Mouse (Mus musculus) hindbrain, postnatal 0 days (tissue): ENCODE measurements around the gene Zbtb32. TPM values are rescaled to one million over a fixed set of nuclear protein-coding genes. Genes with fewer than 3 reads are reported as not detected.

Experiments used
- ATAC-seq: fragments of 200-750 bp; cut with Nextera tagmentation; 2 replicates; pipeline ENCODE4 v1.8.0; 2017; ENCODE audit warnings: mild to moderate bottlenecking, moderate TSS enrichment, moderate library complexity
- DNase-seq: peaks from one replicate; pipeline ENCODE4 v3.0.0-alpha.2; 2015; ENCODE audit warnings: low spot score
- H3K27ac ChIP-seq: fragments of 300-500 bp; sonication (generic); 2 replicates; pipeline ENCODE4 v1.5.1; 2014; ENCODE audit warnings: mild to moderate bottlenecking
- H3K27me3 ChIP-seq: fragments of 300-500 bp; sonication (generic); 2 replicates; pipeline ENCODE4 v1.6.1; 2014; ENCODE audit warnings: low read length, mixed read lengths; ENCODE audit not compliant: insufficient read depth
- H3K36me3 ChIP-seq: fragments of 300-500 bp; sonication (generic); 2 replicates; pipeline ENCODE4 v1.6.1; 2014; ENCODE audit warnings: low read length, mixed read lengths; ENCODE audit not compliant: insufficient read depth
- H3K4me1 ChIP-seq: fragments of 300-500 bp; sonication (generic); 2 replicates; pipeline ENCODE4 v1.6.1; 2014; ENCODE audit warnings: antibody characterized with exemption, low read length, mixed read lengths; ENCODE audit not compliant: insufficient read depth
- H3K4me2 ChIP-seq: fragments of 300-500 bp; sonication (generic); 2 replicates; pipeline ENCODE4 v1.6.1; 2014; ENCODE audit warnings: low read depth, mild to moderate bottlenecking, low read length, moderate library complexity, mixed read lengths
- H3K4me3 ChIP-seq: fragments of 300-500 bp; sonication (generic); 2 replicates; pipeline ENCODE4 v1.5.1; 2014; ENCODE audit warnings: low read length
- H3K9ac ChIP-seq: fragments of 300-500 bp; sonication (generic); replicated peaks from 2 replicates; pipeline ENCODE4 v1.6.1; 2014; ENCODE audit warnings: mild to moderate bottlenecking, low read length, moderate library complexity, mixed read lengths
- H3K9me3 ChIP-seq: fragments of 300-500 bp; sonication (generic); 2 replicates; pipeline ENCODE4 v1.6.1; 2016; ENCODE audit warnings: low read length, mixed read lengths
- CTCF ChIP-seq: IDR thresholded peaks from 2 replicates; pipeline ENCODE4 v1.5.1; 2016; ENCODE audit warnings: antibody characterized with exemption, control low read depth, low read depth
- WGBS: fragments of 180-500 bp; shearing (Covaris S2); extraction: QIAGEN DNeasy Blood & Tissue Kit; methylation state at CpG from one replicate; pipeline ENCODE4 v1.1.7; 2014; 5-methylcytosine and 5-hydroxymethylcytosine counted together
- polyA plus RNA-seq: library from polyadenylated mRNA; unstranded; fragments of >200 nt; fragmentation: Nextera tagmentation; extraction: Ambion mirVana; gene quantifications from 2 replicates; pipeline ENCODE4 v1.2.1, GENCODE M21; 2015
- total RNA-seq: library from RNA; depleted of rRNA; stranded (reverse); fragments of >200 nt; gene quantifications from 2 replicates; pipeline ENCODE4 v1.2.3, GENCODE M21; 2014

The Zbtb32 gene
- total and polyA plus RNA-seq, 2 experiments from 2014 or later: 0.18 TPM; not detected in 1

GRCm38 (mm10) chr7:30563117-30563905 is 35.4 kb downstream of the Zbtb32 start, which contains the start of the genes U2af1l4, Gm49396 and Psenen:
TSS of gene U2af1l4 (plus strand) at chr7:30563301.
TSS of gene Gm49396 (plus strand) at chr7:30563344.
TSS of gene Psenen (minus strand) at chr7:30563627.
- Histone ChIP-seq H3K9me3 (no peaks in the 10 kb centered on the region), H3K4me1 (peaks cover 8% of the 10 kb centered on the region), H3K27ac (peak within 1 kb of the TSS; percentile 89), H3K4me2 (peak within 1 kb of the TSS; percentile 90), H3K27me3 (no peaks in the 10 kb centered on the region), H3K4me3 (peak within 1 kb of the TSS; percentile 63), H3K9ac (peak within 1 kb of the TSS; percentile 65), H3K36me3 (peaks cover 26% of the 10 kb centered on the region)
- under 1% methylated on average over 45 of the region's 45 CpGs for WGBS
- DNase-seq (peak; percentile 99), ATAC-seq (peak; percentile 87)
- TF ChIP-seq CTCF: 0 out of 2 replicates have a peak, but pooled peaks have one; percentile 9

GRCm38 (mm10) chr7:30562526-30563116 is 36.1 kb downstream of the Zbtb32 start:
- no peaks in the 10 kb centered on the region for H3K27me3 ChIP-seq
- WGBS: 2% methylated on average over 27 of the region's 27 CpGs
- peak overlapping the region; percentile 65 for H3K9ac ChIP-seq
- H3K4me3 ChIP-seq: peak overlapping the region; percentile 63
- DNase-seq (peak; percentile 26), ATAC-seq (peak; percentile 6; the same call in 1 of the 2 replicates)
- no peaks in the 10 kb centered on the region for H3K9me3 ChIP-seq
- no peak for TF ChIP-seq CTCF
- H3K36me3 ChIP-seq: peaks cover 23% of the 10 kb centered on the region
- peak overlapping the region; percentile 89 for H3K27ac ChIP-seq
- peaks cover 10% of the 10 kb centered on the region for H3K4me1 ChIP-seq
- H3K4me2 ChIP-seq: peak overlapping the region; percentile 90

DNA sequence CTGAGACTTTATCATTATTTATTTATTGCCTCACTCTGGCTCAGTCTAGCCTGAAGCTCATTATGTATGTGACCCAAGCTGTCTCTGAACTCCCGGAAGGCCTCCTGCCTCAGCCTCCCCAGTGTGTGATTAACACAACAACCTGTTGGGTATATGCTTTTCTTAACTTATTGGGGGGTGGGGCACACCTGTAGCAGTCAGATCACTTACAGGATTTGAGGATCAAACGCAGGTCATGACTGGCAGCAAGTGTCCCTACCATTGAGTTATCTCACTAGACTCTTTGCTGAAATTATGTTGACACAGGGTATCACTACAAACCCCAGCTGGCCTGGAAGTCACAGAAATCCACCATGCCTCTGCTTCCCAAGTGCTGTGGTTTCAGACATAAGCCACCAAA is 38.4 kb downstream of the Zbtb32 start:
- WGBS: 68% methylated on average over 2 of the region's 2 CpGs
- TF ChIP-seq CTCF: no peak
- H3K36me3 ChIP-seq: peaks cover 17% of the 10 kb centered on the region; the same call in 1 of the 2 replicates
- no peak overlapping the region for H3K27ac ChIP-seq
- H3K4me1 ChIP-seq: peaks cover 10% of the 10 kb centered on the region
- no peaks in the 10 kb centered on the region for H3K9me3 ChIP-seq
- H3K27me3 ChIP-seq: no peaks in the 10 kb centered on the region
- no peak overlapping the region for H3K4me2 ChIP-seq
- no peak for ATAC-seq
- H3K9ac ChIP-seq: no peak overlapping the region
- no peak overlapping the region for H3K4me3 ChIP-seq
- DNase-seq: no peak

GRCm38 (mm10) chr7:30559443-30559954 is 39.2 kb downstream of the Zbtb32 start, which contains the start of gene Lin37:
TSS of gene Lin37 (minus strand) at chr7:30559838.
- no peak for TF ChIP-seq CTCF
- Histone ChIP-seq H3K27me3 (no peaks in the 10 kb centered on the region), H3K9me3 (no peaks in the 10 kb centered on the region), H3K4me1 (peaks cover 10% of the 10 kb centered on the region), H3K4me3 (peak within 1 kb of the TSS; percentile 60), H3K4me2 (peak within 1 kb of the TSS; percentile 99), H3K27ac (peak within 1 kb of the TSS; percentile 71), H3K36me3 (peaks cover 19% of the 10 kb centered on the region), H3K9ac (peak within 1 kb of the TSS; percentile 64)
- peak; percentile 90 for ATAC-seq
- WGBS: under 1% methylated on average over 20 of the region's 20 CpGs
- DNase-seq: peak; percentile 99

- DNase-seq (no peak), ATAC-seq (no peak)
- Histone ChIP-seq H3K27me3 (no peaks in the 10 kb centered on the region), H3K36me3 (peaks cover 19% of the 10 kb centered on the region), H3K4me2 (peak overlapping the region; percentile 99), H3K27ac (peak overlapping the region; percentile 71; the same call in 1 of the 2 replicates), H3K9me3 (no peaks in the 10 kb centered on the region), H3K4me1 (peaks cover 10% of the 10 kb centered on the region), H3K4me3 (peak overlapping the region; percentile 60), H3K9ac (peak overlapping the region; percentile 64)
- WGBS: 14% methylated on average over 12 of the region's 12 CpGs
- no peak for TF ChIP-seq CTCF
These were observed 39.9 kb downstream of the Zbtb32 start for GRCm38 (mm10) chr7:30558656-30559442.
